Mouse (Mus musculus) CH12.LX (cell line): ENCODE measurements around the gene Dapk1.

ENCODE experiments used
- CHD2 ChIP-seq: IDR thresholded peaks from 2 replicates; pipeline ENCODE4 v1.6.1; 2011; ENCODE audit warnings: low read length, improper control_type of control experiment
- CTCF ChIP-seq, 2 experiments: IDR thresholded peaks in 1 of 2; conservative IDR thresholded peaks in 1 of 2; 2 replicates each; pipeline ENCODE4 v1.5.1; 2011 to 2012; ENCODE audit warnings: low read depth in 2 of 2, low read length in 2 of 2, improper control_type of control experiment in 1 of 2, inconsistent platforms in 1 of 2, mild to moderate bottlenecking in 1 of 2, moderate library complexity in 1 of 2
- MAZ ChIP-seq: IDR thresholded peaks from 2 replicates; pipeline ENCODE4 v1.6.1; 2012; ENCODE audit warnings: low read depth, mild to moderate bottlenecking, inconsistent platforms, low read length, improper control_type of control experiment, moderate library complexity
- MEF2A ChIP-seq: IDR thresholded peaks from 2 replicates; pipeline ENCODE4 v1.6.1; 2014; ENCODE audit warnings: low read depth, mild to moderate bottlenecking, inconsistent platforms, low read length, improper control_type of control experiment, borderline replicate concordance
- MYC ChIP-seq: IDR thresholded peaks from 2 replicates; pipeline ENCODE4 v1.6.1; 2011; ENCODE audit warnings: low read depth, mild to moderate bottlenecking, improper control_type of control experiment, low read length
- POLR2A ChIP-seq: IDR thresholded peaks from 2 replicates; pipeline ENCODE4 v1.6.1; 2011; ENCODE audit warnings: low read depth, mild to moderate bottlenecking, improper control_type of control experiment, low read length
- SMC3 ChIP-seq: IDR thresholded peaks from 2 replicates; pipeline ENCODE4 v1.6.1; 2011; ENCODE audit warnings: low read depth, low read length, improper control_type of control experiment
- TBP ChIP-seq: conservative IDR thresholded peaks from 2 replicates; pipeline ENCODE4 v1.6.1; 2011; ENCODE audit warnings: low read depth, low read length, improper control_type of control experiment
- USF2 ChIP-seq: conservative IDR thresholded peaks from 2 replicates; pipeline ENCODE4 v1.6.1; 2011; ENCODE audit warnings: low read depth, low read length, improper control_type of control experiment

- TF ChIP-seq TBP (no peak), CTCF (conservative IDR thresholded peaks at IDR 0.05 in 1 of 2, IDR thresholded peaks at IDR 0.05 in 1 of 2; ENCODE audit: low read depth in 2 of 2, low read length in 2 of 2) (no peak), MAZ (no peak), SMC3 (no peak), USF2 (no peak), POLR2A (no peak), CHD2 (no peak), MYC (no peak), MEF2A (no peak)
These were observed 887 bp downstream of the Dapk1 start for GRCm38 (mm10) chr13:60602416-60603251.
